Mouse (Mus musculus) limb, embryonic 11.5 days (tissue): ENCODE measurements around the gene Ntrk2. TPM values are rescaled to one million over a fixed set of nuclear protein-coding genes. Genes with fewer than 3 reads are reported as not detected.
A peak's percentile ranks its signal among the peaks of the same experiment; 100 is the strongest.

Experiments used
- ATAC-seq: fragments of 200-750 bp; cut with Nextera tagmentation; 2 replicates; pipeline ENCODE4 v1.8.0; 2017; ENCODE audit warnings: low read depth; ENCODE audit not compliant: insufficient number of reproducible peaks, low FRiP score, low TSS enrichment
- DNase-seq: peaks from one replicate; pipeline ENCODE4 v3.0.0-alpha.2; 2015; ENCODE audit warnings: low spot score
- H3K27ac ChIP-seq: fragments of 300-500 bp; sonication (generic); replicated peaks from 2 replicates; pipeline ENCODE4 v1.5.1; 2014; ENCODE audit warnings: low read depth, mild to moderate bottlenecking, low read length
- H3K27me3 ChIP-seq: fragments of 300-500 bp; sonication (generic); 2 replicates; pipeline ENCODE4 v1.6.1; 2014; ENCODE audit warnings: mild to moderate bottlenecking, low read length, mixed read lengths; ENCODE audit not compliant: control insufficient read depth, insufficient read depth
- H3K36me3 ChIP-seq: fragments of 300-500 bp; sonication (generic); 2 replicates; pipeline ENCODE4 v1.6.1; 2014; ENCODE audit warnings: mild to moderate bottlenecking, low read length, moderate library complexity, mixed read lengths; ENCODE audit not compliant: control insufficient read depth, insufficient read depth
- H3K4me1 ChIP-seq: fragments of 300-500 bp; sonication (generic); 2 replicates; pipeline ENCODE4 v1.6.1; 2014; ENCODE audit warnings: low read length, mixed read lengths; ENCODE audit not compliant: control insufficient read depth, insufficient read depth
- H3K4me2 ChIP-seq: fragments of 300-500 bp; sonication (generic); 2 replicates; pipeline ENCODE4 v1.6.1; 2014; ENCODE audit warnings: low read depth, mild to moderate bottlenecking, moderate library complexity; ENCODE audit not compliant: severe bottlenecking
- H3K4me3 ChIP-seq: fragments of 300-500 bp; sonication (generic); 2 replicates; pipeline ENCODE4 v1.5.1; 2014; ENCODE audit warnings: low read depth, low read length
- H3K9ac ChIP-seq: fragments of 300-500 bp; sonication (generic); 2 replicates; pipeline ENCODE4 v1.6.1; 2014; ENCODE audit warnings: mild to moderate bottlenecking, low read length
- H3K9me3 ChIP-seq: fragments of 300-500 bp; sonication (generic); 2 replicates; pipeline ENCODE4 v1.6.1; 2016; ENCODE audit warnings: low read length; ENCODE audit not compliant: control insufficient read depth
- WGBS: fragments of 180-500 bp; shearing (Covaris S2); extraction: QIAGEN DNeasy Blood & Tissue Kit; methylation state at CpG from one replicate; pipeline ENCODE4 v1.1.7; 2014; 5-methylcytosine and 5-hydroxymethylcytosine counted together
- polyA plus RNA-seq: library from polyadenylated mRNA; unstranded; fragments of >200 nt; fragmentation: Nextera tagmentation; extraction: Ambion mirVana; gene quantifications from 2 replicates; pipeline ENCODE4 v1.2.1, GENCODE M21; 2014

The Ntrk2 gene
- polyA plus RNA-seq, 1 experiment from 2014 or later = 5.6 TPM

DNA sequence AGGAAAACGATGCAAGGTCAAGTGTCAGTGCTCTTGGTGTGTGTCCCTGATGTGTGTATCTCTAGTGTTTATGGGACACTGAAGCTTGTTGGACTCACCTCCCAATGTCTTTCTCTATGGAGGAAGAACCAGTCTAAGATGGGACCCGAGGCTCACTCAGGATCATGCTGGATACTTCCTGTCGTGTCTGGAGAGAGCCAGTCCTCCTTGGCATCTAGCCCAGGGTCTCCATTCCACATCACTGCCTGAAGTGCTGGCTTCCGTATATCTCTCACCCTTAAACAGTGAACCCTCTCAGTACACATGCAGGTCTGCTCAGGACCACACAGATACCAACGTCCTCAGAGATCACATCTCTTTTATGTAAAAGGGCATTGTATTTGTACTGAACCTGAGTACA lies 166.1 kb downstream of the Ntrk2 start:
- no peaks in the 10 kb centered on the region for H3K9me3 ChIP-seq
- no peaks in the 10 kb centered on the region for H3K36me3 ChIP-seq
- DNase-seq (no peak), ATAC-seq (no peak)
- no peak overlapping the region for H3K9ac ChIP-seq
- peaks cover 19% of the 10 kb centered on the region for H3K4me1 ChIP-seq
- 68% methylated on average over 5 of the region's 5 CpGs for WGBS
- no peak overlapping the region for H3K4me2 ChIP-seq
- no peaks in the 10 kb centered on the region for H3K27me3 ChIP-seq
- no peak overlapping the region for H3K4me3 ChIP-seq
- peak overlapping the region; percentile 42; the same call in 1 of the 2 replicates for H3K27ac ChIP-seq

DNA sequence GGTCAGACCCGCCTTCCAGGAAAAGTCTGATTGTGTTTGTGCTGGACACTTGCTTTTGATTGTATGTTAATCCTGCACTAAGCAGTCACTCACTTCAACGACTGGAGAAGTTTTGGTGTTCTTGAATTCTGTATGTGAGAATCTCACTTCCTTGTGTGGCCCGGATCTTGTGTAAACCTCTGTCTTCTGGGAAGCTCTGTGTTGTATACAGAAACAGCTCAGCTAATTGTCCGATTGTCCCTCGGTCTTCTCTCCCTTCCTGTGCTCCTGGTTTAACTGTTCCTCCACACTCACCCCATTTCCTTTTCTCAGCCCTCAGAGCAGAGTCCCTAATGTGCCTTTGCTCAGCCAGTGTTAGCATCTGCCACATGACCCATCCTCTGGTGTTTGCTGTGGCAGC lies 190.1 kb downstream of the Ntrk2 start:
- ATAC-seq = no peak
- WGBS = 73% methylated on average over 5 of the region's 5 CpGs
- no peak overlapping the region for H3K27ac ChIP-seq

DNA sequence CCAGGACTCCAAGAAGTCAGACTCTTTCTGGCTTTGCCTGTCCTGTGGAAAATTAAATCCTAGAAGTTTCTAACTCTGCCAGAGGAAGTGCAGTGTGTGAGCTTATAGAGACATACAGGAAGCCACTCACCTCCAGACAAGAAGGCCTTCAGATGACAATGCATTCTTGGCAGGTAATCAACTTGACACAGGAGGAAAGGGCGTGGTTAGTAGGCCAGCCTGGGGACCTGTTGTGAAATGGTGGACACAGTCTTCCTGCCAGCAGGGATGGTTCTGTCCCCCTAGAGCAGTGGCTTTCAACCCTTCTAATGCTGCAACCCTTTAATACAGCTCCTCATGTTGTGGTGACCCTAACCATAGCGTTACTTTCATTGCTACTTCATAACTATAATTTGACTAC lies 191.4 kb downstream of the Ntrk2 start:
- no peak overlapping the region for H3K9ac ChIP-seq
- WGBS = 90% methylated on average over 2 of the region's 2 CpGs

More for the DNA sequence above, 190.1 kb downstream of the Ntrk2 start:
- no peak overlapping the region for H3K4me2 ChIP-seq
- DNase-seq = no peak
- no peaks in the 10 kb centered on the region for H3K9me3 ChIP-seq
- H3K4me3 ChIP-seq = no peak overlapping the region
- no peaks in the 10 kb centered on the region for H3K36me3 ChIP-seq
- no peaks in the 10 kb centered on the region for H3K27me3 ChIP-seq
- no peak overlapping the region for H3K9ac ChIP-seq
- H3K4me1 ChIP-seq = peaks cover 8% of the 10 kb centered on the region; the same call in 1 of the 2 replicates

DNA sequence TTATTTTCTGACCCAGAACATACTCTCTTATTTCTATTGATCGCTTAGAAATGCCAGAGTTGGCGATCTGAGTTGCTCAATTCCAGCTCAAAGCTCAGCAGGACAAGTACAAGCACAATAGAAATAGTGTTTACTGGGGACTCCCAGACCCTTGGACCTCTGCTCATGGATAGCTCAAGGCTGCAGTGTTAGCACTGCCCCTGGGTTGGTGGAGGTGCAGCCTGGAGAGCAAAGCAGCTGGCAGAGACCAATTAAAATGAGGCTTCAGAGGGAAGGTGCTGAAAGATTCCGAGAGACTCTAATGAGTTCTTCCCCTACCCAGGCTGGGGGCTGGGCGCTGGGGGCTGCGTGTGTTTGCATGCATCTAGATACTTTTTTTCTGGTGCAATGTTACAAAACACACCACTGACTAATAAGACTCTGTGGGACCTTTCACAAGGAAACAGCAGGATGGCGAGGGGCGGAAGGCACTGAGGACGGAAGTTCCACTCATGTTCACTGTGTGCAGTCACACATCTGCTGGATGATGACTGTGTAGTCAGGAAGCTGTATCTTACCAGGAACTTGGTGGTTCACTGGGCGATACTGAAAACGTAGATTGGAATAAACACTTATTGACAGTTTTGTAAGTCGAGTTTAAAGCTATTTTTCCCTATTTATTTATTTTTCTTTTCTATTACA lies 193.1 kb downstream of the Ntrk2 start:
- 0 out of 2 replicates have a peak overlapping the region, but pooled peaks have one; percentile 36 for H3K27ac ChIP-seq
- H3K9ac ChIP-seq = no peak overlapping the region
- DNase-seq = peak; percentile 44
- no peaks in the 10 kb centered on the region for H3K27me3 ChIP-seq
- no peak overlapping the region for H3K4me3 ChIP-seq
- peaks cover 8% of the 10 kb centered on the region; the same call in 1 of the 2 replicates for H3K4me1 ChIP-seq
- H3K4me2 ChIP-seq = peak overlapping the region; percentile 22; the same call in 1 of the 2 replicates
- WGBS = 39% methylated on average over 11 of the region's 11 CpGs
- no peak for ATAC-seq
- no peaks in the 10 kb centered on the region for H3K36me3 ChIP-seq
- H3K9me3 ChIP-seq = no peaks in the 10 kb centered on the region

More for the DNA sequence above, 191.4 kb downstream of the Ntrk2 start:
- no peak overlapping the region for H3K27ac ChIP-seq
- no peaks in the 10 kb centered on the region for H3K9me3 ChIP-seq
- DNase-seq = no peak
- no peak overlapping the region for H3K4me3 ChIP-seq
- no peaks in the 10 kb centered on the region for H3K27me3 ChIP-seq
- peaks cover 8% of the 10 kb centered on the region; the same call in 1 of the 2 replicates for H3K4me1 ChIP-seq
- H3K36me3 ChIP-seq = no peaks in the 10 kb centered on the region
- no peak for ATAC-seq
- H3K4me2 ChIP-seq = no peak overlapping the region

DNA sequence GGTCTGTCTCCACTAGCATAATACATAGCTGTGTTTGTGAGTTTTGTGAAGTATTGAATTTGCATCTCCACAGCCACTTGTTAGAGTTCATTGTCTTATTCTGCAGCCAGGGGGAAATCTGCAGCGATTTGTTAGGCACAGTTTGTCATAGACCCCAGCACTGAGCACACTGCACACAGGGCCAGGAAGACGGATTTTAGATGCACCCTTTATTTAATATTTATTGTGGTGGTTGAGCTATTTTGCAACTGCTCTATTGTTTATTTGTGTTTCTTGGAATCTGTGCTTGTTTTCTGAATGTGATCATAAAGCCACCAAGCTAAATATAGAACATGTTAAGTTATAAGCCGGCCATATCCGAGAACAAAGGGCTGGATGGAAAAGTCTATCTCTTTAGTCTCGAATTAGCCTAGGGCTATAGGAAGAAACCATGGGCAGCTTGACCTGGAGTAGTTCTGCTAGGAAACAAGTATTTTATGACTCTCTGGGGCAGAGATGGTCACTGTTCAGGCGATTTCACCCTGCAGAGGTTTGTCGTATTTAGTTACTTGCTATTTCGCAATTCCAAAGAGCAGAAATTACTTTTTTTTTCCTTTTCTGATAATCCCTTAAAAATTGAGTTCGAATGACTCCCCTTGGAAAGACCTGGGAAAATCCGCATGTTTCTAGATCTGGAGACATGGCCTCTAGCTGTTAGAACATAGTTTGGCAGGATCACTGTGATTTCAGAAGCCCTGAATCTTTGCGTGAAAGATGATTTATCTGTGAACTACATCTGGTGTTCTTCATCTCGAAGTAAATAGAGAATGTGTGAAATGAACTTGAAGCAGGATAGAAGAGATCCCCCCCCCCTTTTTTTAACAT lies 196.8 kb downstream of the Ntrk2 start:
- Histone ChIP-seq H3K4me2 (no peak overlapping the region), H3K36me3 (no peaks in the 10 kb centered on the region), H3K4me1 (peaks cover 8% of the 10 kb centered on the region; the same call in 1 of the 2 replicates), H3K9ac (no peak overlapping the region), H3K4me3 (no peak overlapping the region), H3K9me3 (no peaks in the 10 kb centered on the region), H3K27me3 (no peaks in the 10 kb centered on the region), H3K27ac (no peak overlapping the region)
- WGBS = 79% methylated on average over 12 of the region's 12 CpGs
- ATAC-seq = no peak
- no peak for DNase-seq

DNA sequence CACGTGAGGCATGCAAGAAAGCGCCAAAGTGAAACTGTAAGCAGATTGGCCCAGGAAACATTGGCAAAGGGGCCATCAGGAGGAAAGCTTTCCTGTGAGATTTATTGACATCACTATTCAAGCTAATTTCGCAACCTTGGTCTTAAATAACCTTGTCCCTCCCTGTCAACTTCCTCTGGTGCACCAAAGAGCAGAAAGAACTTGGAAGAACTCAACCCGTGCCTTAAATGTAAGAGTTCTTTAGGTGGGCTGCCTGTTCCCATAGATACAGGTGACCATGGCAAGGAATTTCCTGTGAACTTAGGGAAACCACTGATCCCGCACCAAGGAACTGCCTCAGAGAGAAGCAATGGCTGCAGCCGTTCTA lies 197.4 kb downstream of the Ntrk2 start:
- no peak overlapping the region for H3K4me2 ChIP-seq
- no peak for DNase-seq
- H3K9me3 ChIP-seq = no peaks in the 10 kb centered on the region
- no peaks in the 10 kb centered on the region for H3K27me3 ChIP-seq
- no peak overlapping the region for H3K4me3 ChIP-seq
- no peaks in the 10 kb centered on the region for H3K36me3 ChIP-seq
- ATAC-seq = no peak
- H3K27ac ChIP-seq = no peak overlapping the region
- H3K9ac ChIP-seq = no peak overlapping the region
- WGBS = 74% methylated on average over 6 of the region's 6 CpGs
- peaks cover 8% of the 10 kb centered on the region; the same call in 1 of the 2 replicates for H3K4me1 ChIP-seq

DNA sequence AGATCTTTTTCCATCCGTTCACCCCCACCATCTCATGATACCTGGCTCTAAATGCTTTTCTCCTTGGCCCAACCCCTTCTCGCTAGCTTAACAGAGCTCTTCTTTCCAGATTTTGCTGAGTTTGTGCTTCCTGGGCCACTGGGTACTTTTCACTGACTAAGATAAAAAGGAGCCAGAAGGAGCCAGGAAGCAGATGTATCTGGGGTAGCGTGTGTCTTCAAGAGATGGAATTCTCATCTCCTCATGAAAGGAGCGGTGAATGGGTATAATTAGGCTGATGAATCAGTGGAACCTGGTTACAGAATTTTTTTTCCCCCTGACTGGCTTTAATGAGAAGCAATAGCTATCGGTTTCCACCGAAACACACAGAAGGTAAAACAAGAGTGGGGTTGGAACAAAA lies 198.2 kb downstream of the Ntrk2 start:
- Histone ChIP-seq H3K27ac (no peak overlapping the region), H3K36me3 (no peaks in the 10 kb centered on the region), H3K9ac (no peak overlapping the region), H3K27me3 (no peaks in the 10 kb centered on the region), H3K4me1 (peaks cover 2% of the 10 kb centered on the region; the same call in 1 of the 2 replicates), H3K4me2 (no peak overlapping the region), H3K9me3 (no peaks in the 10 kb centered on the region), H3K4me3 (no peak overlapping the region)
- DNase-seq (no peak), ATAC-seq (no peak)
- 84% methylated on average over 6 of the region's 6 CpGs for whole genome bisulfite sequencing

DNA sequence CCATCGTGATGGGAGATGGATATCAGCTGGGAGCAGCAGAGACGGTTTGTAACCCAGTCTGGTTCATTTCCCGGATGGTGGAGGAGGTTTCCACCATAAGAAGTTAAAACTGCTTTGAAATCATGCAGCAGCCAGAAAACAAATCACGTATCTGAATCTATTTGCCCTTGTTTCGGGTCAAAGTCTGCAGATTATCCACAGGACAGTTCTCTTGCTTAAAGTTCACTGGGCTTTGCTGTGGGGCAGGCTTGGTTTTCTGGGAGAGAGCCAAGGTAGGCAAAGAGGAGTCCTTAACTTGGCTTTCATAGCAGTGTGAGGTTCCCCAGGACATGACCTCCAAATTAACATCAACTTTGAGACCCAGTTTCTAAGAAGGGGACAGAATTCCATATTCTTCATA lies 203.5 kb downstream of the Ntrk2 start:
- no peaks in the 10 kb centered on the region for H3K27me3 ChIP-seq
- no peak overlapping the region for H3K4me3 ChIP-seq
- H3K4me2 ChIP-seq = no peak overlapping the region
- H3K4me1 ChIP-seq = peaks cover 4% of the 10 kb centered on the region; the same call in 1 of the 2 replicates
- H3K36me3 ChIP-seq = no peaks in the 10 kb centered on the region
- H3K27ac ChIP-seq = no peak overlapping the region
- H3K9me3 ChIP-seq = no peaks in the 10 kb centered on the region
- no peak overlapping the region for H3K9ac ChIP-seq
- no peak for DNase-seq
- 89% methylated on average over 5 of the region's 5 CpGs for WGBS
- ATAC-seq = no peak
